Mouse (Mus musculus) bone marrow, adult 2 months (tissue): ENCODE data around the gene Gm49380.

Experiments
- CTCF ChIP-seq: fragments of 200-500 bp; IDR thresholded peaks from 2 replicates; pipeline ENCODE4 v1.5.1; 2011; ENCODE audit warnings: low read length, control low read depth; ENCODE audit not compliant: control insufficient read depth, insufficient read depth
- POLR2A ChIP-seq: fragments of 200-500 bp; IDR thresholded peaks from 2 replicates; pipeline ENCODE4 v1.6.1; 2011; ENCODE audit warnings: low read depth, mild to moderate bottlenecking, control low read depth, low read length, borderline replicate concordance; ENCODE audit not compliant: control insufficient read depth

DNA sequence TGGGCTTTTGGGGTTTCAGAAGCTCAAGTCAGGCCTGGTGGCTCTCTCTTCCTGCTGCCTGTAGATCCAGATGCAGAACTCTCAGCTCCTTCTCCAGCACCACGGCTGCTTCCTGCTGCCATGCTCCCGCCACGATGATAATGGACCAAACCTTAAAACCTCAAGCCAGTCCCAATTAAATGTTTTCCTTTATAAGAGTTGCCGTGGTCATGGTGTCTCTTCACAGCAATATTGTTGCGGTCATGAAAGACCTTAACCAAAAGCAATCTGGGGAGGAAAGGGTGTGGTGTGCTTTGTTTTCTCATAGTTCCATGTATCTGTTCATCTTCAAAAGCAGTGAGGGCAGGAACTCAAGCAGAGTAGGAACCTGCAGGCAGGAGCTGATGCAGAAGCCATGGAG is 76.2 kb downstream of the Gm49380 start:
- TF ChIP-seq CTCF (no peak), POLR2A (no peak)
